ENCODE assay signal across 9 mouse cellular contexts in the genomic region with DNA sequence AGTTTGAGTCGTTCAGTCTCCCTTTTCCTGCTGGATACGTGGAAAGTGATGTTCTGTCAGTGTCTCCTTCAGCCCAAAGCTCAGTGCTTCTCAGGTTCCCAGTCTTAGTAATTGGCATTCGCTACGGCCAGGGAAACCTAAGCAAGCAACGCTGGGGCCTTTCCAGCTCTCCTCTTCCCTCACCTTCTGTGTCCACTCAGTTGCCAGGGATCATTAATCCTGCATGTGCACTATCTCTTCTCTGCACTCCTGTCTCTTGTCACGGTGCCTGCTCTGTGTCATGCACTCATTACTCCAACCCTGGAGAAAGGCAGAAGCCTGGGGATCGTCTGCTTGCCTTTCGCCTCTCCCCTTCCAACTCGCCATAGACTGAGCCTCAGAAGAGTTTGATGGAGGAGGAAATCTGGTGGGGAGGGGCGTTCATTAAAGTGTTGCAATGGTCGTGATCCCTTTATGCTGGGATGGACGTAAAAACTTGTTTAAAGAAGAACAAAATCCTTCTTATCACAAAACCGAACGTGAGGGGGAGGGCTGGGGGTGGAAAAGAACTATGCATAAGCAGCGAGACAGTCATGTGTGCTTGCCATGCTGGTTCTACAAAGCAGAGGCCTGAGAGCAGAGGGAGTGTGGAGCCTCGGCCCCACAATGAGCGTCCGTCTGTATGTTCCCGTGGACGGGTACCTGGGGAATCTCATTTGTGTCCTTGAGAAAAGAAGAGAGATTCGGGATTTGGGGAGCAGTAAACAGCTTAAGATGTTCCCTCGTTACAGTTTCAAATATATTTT.
DNase-seq lines count a peak whose midpoint lies in the region; ATAC-seq lines count a peak whose summit lies in the region.
"Had no signal": no experiment of that assay in that cellular context is flagged by ENCODE, and none has a peak within 500 bp of the region (broad histone marks: within the 10 kb centered on the region; RNA-seq: fewer than 3 reads in every experiment).

No protein-coding gene starts in this region.

- H3K36me3 ChIP-seq in heart, embryonic 15.5 days: no peaks in the 10 kb centered on the region
- no peaks in the 10 kb centered on the region for H3K36me3 ChIP-seq in midbrain, embryonic 13.5 days

- no peaks in the 10 kb centered on the region for H3K27me3 ChIP-seq in heart, embryonic 15.5 days
- H3K27me3 ChIP-seq in midbrain, embryonic 13.5 days: no peaks in the 10 kb centered on the region

- 24% methylated on average over 22 of the region's 22 CpGs for WGBS in heart, embryonic 15.5 days
- 60% methylated on average over 22 of the region's 22 CpGs for WGBS in midbrain, embryonic 13.5 days

- peak; percentile 51 for DNase-seq in left cerebral cortex, postnatal 4 days
- DNase-seq in left cerebral cortex, postnatal 14 days (ENCODE audit: low spot score in 2 of 2): no peak
- peak; percentile 75 for DNase-seq in cerebellum, adult 11 months
- no peak for DNase-seq in kidney, adult 9 months
- no peak for DNase-seq in retina, embryonic 14.5 days (ENCODE audit: low spot score)

- intact Hi-C loops in left cerebral cortex, postnatal 4 days (cut with DNase I): no loop called here
- intact Hi-C loops in left cerebral cortex, postnatal 14 days (cut with DNase I): no loop called here

- H3K9ac ChIP-seq in heart, embryonic 15.5 days: no peak overlapping the region
- no peak overlapping the region for H3K9ac ChIP-seq in midbrain, embryonic 13.5 days (replicated peaks)

- H3K4me3 ChIP-seq in heart, embryonic 15.5 days: peak overlapping the region; percentile 17; the same call in 1 of the 2 replicates
- no peak overlapping the region for H3K4me3 ChIP-seq in midbrain, embryonic 13.5 days (replicated peaks)
- H3K4me3 ChIP-seq: heart, adult 2 months had no signal

- peak overlapping the region; percentile 77 for H3K27ac ChIP-seq in heart, embryonic 15.5 days
- no peak overlapping the region for H3K27ac ChIP-seq in midbrain, embryonic 13.5 days
- H3K27ac ChIP-seq: heart, adult 2 months had no signal

- peak; percentile 86 for ATAC-seq in heart, embryonic 15.5 days (replicated peaks; ENCODE audit: insufficient number of reproducible peaks, insufficient read depth, low FRiP score, low read depth)
- peak; percentile 56; the same call in 1 of the 2 replicates for ATAC-seq in midbrain, embryonic 13.5 days
- no peak for ATAC-seq in granulocyte monocyte progenitor cell, adult 5-6 weeks (replicated peaks; ENCODE audit: poor library complexity, severe bottlenecking)

- H3K4me2 ChIP-seq in heart, embryonic 15.5 days: peak overlapping the region; percentile 48
- H3K4me2 ChIP-seq in midbrain, embryonic 13.5 days (replicated peaks): no peak overlapping the region

- H3K9me3 ChIP-seq in heart, embryonic 15.5 days (replicated peaks): no peaks in the 10 kb centered on the region
- H3K9me3 ChIP-seq in midbrain, embryonic 13.5 days: no peaks in the 10 kb centered on the region

- H3K4me1 ChIP-seq in heart, embryonic 15.5 days (replicated peaks): peaks cover 14% of the 10 kb centered on the region
- peaks cover 9% of the 10 kb centered on the region for H3K4me1 ChIP-seq in midbrain, embryonic 13.5 days (replicated peaks)

Comparison
In these comparisons a context has a peak if more than half of its experiments do, and no peak if none do; other contexts are left out.
1. DNase-seq: peak in left cerebral cortex, postnatal 4 days (single experiment) and cerebellum, adult 11 months (single experiment); none in left cerebral cortex, postnatal 14 days (0 of 2), kidney, adult 9 months (single experiment) and retina, embryonic 14.5 days (single experiment).